In the genomic region with DNA sequence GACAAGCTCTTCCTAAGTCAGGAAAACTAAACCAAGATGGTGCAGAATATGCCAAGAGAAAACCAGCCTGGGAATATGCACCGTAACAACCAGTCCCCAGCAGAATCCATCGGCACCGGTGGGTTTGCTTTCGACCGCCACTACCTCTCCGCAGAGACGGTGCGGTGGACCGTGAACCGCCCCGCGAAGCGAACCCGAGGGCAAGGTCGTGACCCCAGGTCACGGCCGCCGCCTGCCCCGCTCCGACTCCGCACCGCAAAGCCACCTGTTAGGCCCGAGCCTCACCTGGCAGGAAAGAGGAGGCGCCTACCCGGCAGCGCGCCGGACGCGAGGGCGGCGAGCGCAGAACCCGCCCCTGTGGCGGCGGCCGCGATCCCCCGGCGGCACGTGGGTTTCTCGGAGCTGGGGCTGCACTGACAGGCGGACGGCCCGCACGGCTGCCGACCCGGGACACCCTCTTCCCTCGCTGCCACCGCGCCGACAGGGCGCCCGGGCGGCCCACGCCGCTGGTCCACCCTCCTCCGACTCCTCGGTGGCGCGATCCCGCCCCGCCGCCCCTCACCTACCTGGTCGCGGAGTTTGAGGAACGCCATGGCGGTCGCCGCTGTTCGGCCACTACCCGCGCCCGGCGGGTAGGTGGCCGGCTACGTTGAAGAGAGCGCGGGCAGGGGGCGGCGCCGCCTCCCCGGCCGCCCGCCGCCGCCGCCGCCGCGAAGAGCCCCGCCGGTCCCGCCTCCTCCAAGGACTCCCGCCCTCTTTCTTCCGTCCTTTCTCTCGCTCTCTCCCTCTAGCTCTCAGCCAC, we compare ENCODE assay signal across 8 mouse cellular contexts. TPM values are rescaled to one million over a fixed set of nuclear protein-coding genes. Genes with fewer than 3 reads are reported as not detected.
DNase-seq lines count a peak whose midpoint lies in the region; ATAC-seq lines count a peak whose summit lies in the region.

No protein-coding gene starts in this region.

- peaks cover 9% of the 10 kb centered on the region for H3K4me1 ChIP-seq in forebrain, embryonic 16.5 days (replicated peaks; ENCODE audit: control insufficient read depth, insufficient read depth, low read length)
- no peaks in the 10 kb centered on the region for H3K4me1 ChIP-seq in hindbrain, embryonic 11.5 days (replicated peaks; ENCODE audit: control insufficient read depth, insufficient read depth, low read length)

- H3K36me3 ChIP-seq in forebrain, embryonic 16.5 days (ENCODE audit: control insufficient read depth, insufficient read depth) = no peaks in the 10 kb centered on the region
- H3K36me3 ChIP-seq in hindbrain, embryonic 11.5 days (ENCODE audit: control insufficient read depth, insufficient read depth, low read length) = no peaks in the 10 kb centered on the region

- DNase-seq in ES-CJ7 (ENCODE audit: low read depth, low spot score) = peak; percentile 52
- peak; percentile 63 to 72 for DNase-seq in cerebellum, adult 18-20 months
- DNase-seq in hindbrain, embryonic 11.5 days (ENCODE audit: low spot score) = no peak
- DNase-seq in layer of hippocampus, postnatal 14 days (ENCODE audit: low spot score in 2 of 2) = peak; percentile 28 to 46
- peak; percentile 63 for DNase-seq in lung, postnatal 10 days
- peak; percentile 38 for DNase-seq in ovary, postnatal 14 days (ENCODE audit: low spot score)
- DNase-seq in thymus, postnatal 14 days = peak; percentile 81

- H3K9ac ChIP-seq in forebrain, embryonic 16.5 days (replicated peaks; ENCODE audit: low read depth, low read length) = peak overlapping the region; percentile 75
- H3K9ac ChIP-seq in hindbrain, embryonic 11.5 days (ENCODE audit: low read depth, low read length) = peak overlapping the region; percentile 66

- H3K4me2 ChIP-seq in forebrain, embryonic 16.5 days (ENCODE audit: low read length) = peak overlapping the region; percentile 62
- peak overlapping the region; percentile 91 for H3K4me2 ChIP-seq in hindbrain, embryonic 11.5 days (replicated peaks; ENCODE audit: low read depth, low read length)

- H3K27me3 ChIP-seq in forebrain, embryonic 16.5 days (replicated peaks; ENCODE audit: control insufficient read depth, insufficient read depth, low read length) = no peaks in the 10 kb centered on the region
- H3K27me3 ChIP-seq in hindbrain, embryonic 11.5 days (ENCODE audit: control insufficient read depth, insufficient read depth, low read length) = no peaks in the 10 kb centered on the region

- peak overlapping the region; percentile 75 for H3K4me3 ChIP-seq in forebrain, embryonic 16.5 days (replicated peaks; ENCODE audit: low read length)
- peak overlapping the region; percentile 74 for H3K4me3 ChIP-seq in hindbrain, embryonic 11.5 days (ENCODE audit: low read depth, low read length)

- H3K27ac ChIP-seq in forebrain, embryonic 16.5 days (ENCODE audit: low read length) = peak overlapping the region; percentile 91
- peak overlapping the region; percentile 85 for H3K27ac ChIP-seq in hindbrain, embryonic 11.5 days (ENCODE audit: low read depth, low read length)

- peak; percentile 49 for ATAC-seq in forebrain, embryonic 16.5 days
- ATAC-seq in hindbrain, embryonic 11.5 days (ENCODE audit: low FRiP score) = peak; percentile 75

- under 1% methylated on average over 86 of the region's 97 CpGs for WGBS in forebrain, embryonic 16.5 days
- WGBS in hindbrain, embryonic 11.5 days = 0% methylated on average over 65 of the region's 97 CpGs

- no peaks in the 10 kb centered on the region for H3K9me3 ChIP-seq in forebrain, embryonic 16.5 days (ENCODE audit: control insufficient read depth, low read length)
- H3K9me3 ChIP-seq in hindbrain, embryonic 11.5 days (ENCODE audit: control insufficient read depth, low read length) = no peaks in the 10 kb centered on the region

RNA-seq across cellular contexts. Expression of gene Ankrd28, which starts 0.5 kb away (rescaled TPM):
- polyA plus RNA-seq in forebrain, embryonic 16.5 days (2015; fragmentation: Nextera tagmentation; extraction: Ambion mirVana) = 12.2 and 12.4 TPM in 2 replicates
- polyA plus RNA-seq in hindbrain, embryonic 11.5 days (2014; fragmentation: Nextera tagmentation; extraction: Ambion mirVana) = 10.2 and 10.5 TPM in 2 replicates
- total RNA-seq in layer of hippocampus, postnatal 14 days (2021) = 10 to 100 TPM; 49.9 to 53.9 TPM
